Mouse (Mus musculus) hematopoietic stem cell, adult 5-6 weeks (primary cell): ENCODE results near the gene Traf4. TPM values are rescaled to one million over a fixed set of nuclear protein-coding genes. Genes with fewer than 3 reads are reported as not detected.

Experiments used
- ATAC-seq, 2 experiments: fragments of 125-278 bp in 1 of 2; replicated peaks in 1 of 2; 2 replicates each; pipeline ENCODE4 v1.8.0; 2016 to 2017; ENCODE audit warnings: inconsistent platforms in 2 of 2, mild to moderate bottlenecking in 2 of 2, moderate number of reproducible peaks in 2 of 2, low read depth in 1 of 2, moderate TSS enrichment in 1 of 2; ENCODE audit not compliant: low FRiP score in 2 of 2, poor library complexity in 2 of 2, severe bottlenecking in 2 of 2, insufficient read depth in 1 of 2, low TSS enrichment in 1 of 2
- total RNA-seq: library from RNA; stranded (forward); fragments of 172-1452, 232-1000 nt; gene quantifications from 2 replicates; pipeline ENCODE4 v1.2.3, GENCODE M21; 2017

Gene Traf4
- total RNA-seq = 13.5 and 16.3 TPM in 2 replicates

- ATAC-seq = peak; percentile 47 to 59
Measured at GRCm38 (mm10) chr11:78164924-78165760, at the start of gene Traf4. Gene Traf4 (minus strand): TSS chr11:78165589.

GRCm38 (mm10) chr11:78213086-78213817 is 47.9 kb upstream of the Traf4 start:
- peak; percentile 71 to 82 for ATAC-seq

- ATAC-seq = no peak
Measured at GRCm38 (mm10) chr11:78211513-78211912, 46.1 kb upstream of the Traf4 start.

GRCm38 (mm10) chr11:78210615-78211014 is 45.2 kb upstream of the Traf4 start:
- ATAC-seq = no peak

GRCm38 (mm10) chr11:78209886-78210285 is 44.5 kb upstream of the Traf4 start:
- no peak for ATAC-seq

GRCm38 (mm10) chr11:78207190-78207589 is 41.8 kb upstream of the Traf4 start:
- ATAC-seq = no peak

- ATAC-seq = no peak
Measured at GRCm38 (mm10) chr11:78205361-78206206, 40.2 kb upstream of the Traf4 start.

GRCm38 (mm10) chr11:78204287-78204686 is 38.9 kb upstream of the Traf4 start:
- ATAC-seq = no peak

- no peak for ATAC-seq
Measured at GRCm38 (mm10) chr11:78202372-78202771, 37.0 kb upstream of the Traf4 start.

- ATAC-seq = no peak
Measured at GRCm38 (mm10) chr11:78195101-78195863, 29.9 kb upstream of the Traf4 start.

GRCm38 (mm10) chr11:78194411-78195100 is 29.2 kb upstream of the Traf4 start:
- peak; percentile 70 to 91 for ATAC-seq

GRCm38 (mm10) chr11:78193113-78193512 is 27.7 kb upstream of the Traf4 start, which contains the start of gene Proca1:
Gene Proca1 (plus strand): TSS chr11:78193392.
- ATAC-seq = no peak

GRCm38 (mm10) chr11:78190041-78190440 is 24.7 kb upstream of the Traf4 start:
- no peak for ATAC-seq

GRCm38 (mm10) chr11:78189234-78190040 is 24.0 kb upstream of the Traf4 start:
- ATAC-seq = peak in 1 of 2 experiments; percentile 27; a peak in 1 of 4 replicates

- ATAC-seq = peak; percentile 28 to 35; a peak in 2 of 4 replicates
Measured at GRCm38 (mm10) chr11:78188331-78189233, 23.2 kb upstream of the Traf4 start, which contains the start of gene Rab34. Gene Rab34 (plus strand): TSS chr11:78188430.
